Mouse (Mus musculus) CH12.LX (cell line): Measurements from ENCODE around the gene Capn8. TPM values are rescaled to one million over a fixed set of nuclear protein-coding genes. Genes with fewer than 3 reads are reported as not detected.

Source experiments
- polyA plus RNA-seq: library from polyadenylated mRNA; unstranded; fragments of >175 nt; gene quantifications from 2 replicates; pipeline ENCODE4 v1.2.1, GENCODE M21; 2012; ENCODE audit warnings: low read depth; ENCODE audit not compliant: insufficient read length
- total RNA-seq, 2 experiments: library from RNA; depleted of rRNA; stranded (reverse); fragments of 300-350 nt in 1 of 2; fragments of >200 nt in 1 of 2; gene quantifications; 2 replicates each; pipeline ENCODE4 v1.2.3; 2012 to 2014

The Capn8 gene
- total and polyA plus RNA-seq, 3 experiments, result not detected

Other genes with a start within 250 kb of the Capn8 start
- gene Fbxo28, start 223.4 kb upstream of the Capn8 start, total RNA-seq (2012; rRNA removed), result 12.6 and 14.2 TPM in 2 replicates
- gene Fbxo28, start 223.4 kb upstream of the Capn8 start, total RNA-seq (2014; rRNA removed), result 12.7 and 13.3 TPM in 2 replicates
- 11.9 and 16.9 TPM in 2 replicates for gene Fbxo28, start 223.4 kb upstream of the Capn8 start, polyA plus RNA-seq
- 2.6 and 2.9 TPM in 2 replicates for gene Trp53bp2, start 155.8 kb upstream of the Capn8 start, total RNA-seq (2012; rRNA removed)
- 1.4 and 1.8 TPM in 2 replicates for gene Trp53bp2, start 155.8 kb upstream of the Capn8 start, total RNA-seq (2014; rRNA removed)
- gene Trp53bp2, start 155.8 kb upstream of the Capn8 start, polyA plus RNA-seq, result 4.7 and 4.8 TPM in 2 replicates
- 25.9 and 28.1 TPM in 2 replicates for gene Capn2, start 47.4 kb upstream of the Capn8 start, total RNA-seq (2012; rRNA removed)
- gene Capn2, start 47.4 kb upstream of the Capn8 start, total RNA-seq (2014; rRNA removed), result 10.9 and 12.5 TPM in 2 replicates
- 14.2 and 15.0 TPM in 2 replicates for gene Capn2, start 47.4 kb upstream of the Capn8 start, polyA plus RNA-seq
- not detected in 2 replicates for gene Ccdc185, start 184.2 kb downstream of the Capn8 start, total RNA-seq (2012; rRNA removed)
- not detected in 2 replicates for gene Ccdc185, start 184.2 kb downstream of the Capn8 start, total RNA-seq (2014; rRNA removed)
- gene Ccdc185, start 184.2 kb downstream of the Capn8 start, polyA plus RNA-seq, result not detected in 2 replicates
- not detected in 2 replicates for gene Susd4, start 198.9 kb downstream of the Capn8 start, total RNA-seq (2012; rRNA removed)
- not detected in 2 replicates for gene Susd4, start 198.9 kb downstream of the Capn8 start, total RNA-seq (2014; rRNA removed)
- gene Susd4, start 198.9 kb downstream of the Capn8 start, polyA plus RNA-seq, result not detected in 2 replicates